ENCODE assay signal across 21 mouse cellular contexts in genomic region chr8:48001395-48001794, GRCm38 (mm10). TPM values are rescaled to one million over a fixed set of nuclear protein-coding genes. Genes with fewer than 3 reads are reported as not detected.
DNase-seq lines count a peak whose midpoint lies in the region; ATAC-seq and TF ChIP-seq lines count a peak whose summit lies in the region.
"Had no signal": no experiment of that assay in that cellular context is flagged by ENCODE, and none has a peak within 500 bp of the region (broad histone marks: within the 10 kb centered on the region; RNA-seq: fewer than 3 reads in every experiment).

No protein-coding gene starts in this region.

- no peak overlapping the region for H3K27ac ChIP-seq in kidney, adult 2 months (ENCODE audit: insufficient read depth, low read depth, low read length)
- no peak overlapping the region for H3K27ac ChIP-seq in kidney, embryonic 14.5 days (ENCODE audit: low read depth, low read length)

- H3K27me3 ChIP-seq in kidney, adult 2 months (replicated peaks; ENCODE audit: control insufficient read depth, insufficient read depth, low read length): no peaks in the 10 kb centered on the region
- no peaks in the 10 kb centered on the region for H3K27me3 ChIP-seq in kidney, embryonic 14.5 days (ENCODE audit: control insufficient read depth, insufficient read depth, low read length)
- H3K27me3 ChIP-seq: CH12.LX, Patski had no signal

- TF ChIP-seq POLR2A in kidney, adult 2 months (IDR thresholded peaks at IDR 0.05; ENCODE audit: low read depth, low read length): no peak

- H3K9ac ChIP-seq in kidney, embryonic 14.5 days (ENCODE audit: low read depth, low read length): no peak overlapping the region

- no peak for TF ChIP-seq CTCF in kidney, adult 2 months (conservative IDR thresholded peaks at IDR 0.05; ENCODE audit: insufficient read depth, insufficient read length, low read depth, low read length)

- H3K4me2 ChIP-seq in kidney, embryonic 14.5 days (replicated peaks; ENCODE audit: low read depth, low read length): no peak overlapping the region

- no peaks in the 10 kb centered on the region for H3K9me3 ChIP-seq in kidney, embryonic 14.5 days (ENCODE audit: control insufficient read depth, low read length)
- H3K9me3 ChIP-seq: G1E had no signal

- 85% methylated on average over 6 of the region's 6 CpGs for WGBS in kidney, adult 2 months
- 96% methylated on average over 6 of the region's 6 CpGs for WGBS in kidney, embryonic 14.5 days

- peak; percentile 63 for DNase-seq in kidney, adult 2 months
- DNase-seq in kidney, postnatal 10 days: no peak
- peak; percentile 56 for DNase-seq in kidney, adult 9 months
- peak; percentile 29 to 36 for DNase-seq in kidney, postnatal 36 days
- no peak for DNase-seq in kidney, adult 8-10 months
- DNase-seq: adrenal gland, adult 2 months; adrenal gland, adult 8-10 months; adrenal gland, postnatal 10 days; adrenal gland, postnatal 14 days; adrenal gland, postnatal 25 days; adrenal gland, postnatal 36 days; B cell, adult 2 months; cerebellum, adult 11 months; cerebellum, adult 11-12 months; cerebellum, adult 18-20 months had no signal

- no peaks in the 10 kb centered on the region for H3K36me3 ChIP-seq in kidney, adult 2 months (ENCODE audit: control insufficient read depth, insufficient read depth, low read length)
- no peaks in the 10 kb centered on the region for H3K36me3 ChIP-seq in kidney, embryonic 14.5 days (ENCODE audit: control insufficient read depth, insufficient read depth, low read length)
- H3K36me3 ChIP-seq: G1E had no signal

- H3K4me3 ChIP-seq in kidney, adult 2 months (ENCODE audit: insufficient read depth, low read depth, low read length): no peak overlapping the region
- no peak overlapping the region for H3K4me3 ChIP-seq in kidney, embryonic 14.5 days (ENCODE audit: low read length)

- no peaks in the 10 kb centered on the region for H3K4me1 ChIP-seq in kidney, adult 2 months (ENCODE audit: control insufficient read depth, insufficient read depth, low read length)
- no peaks in the 10 kb centered on the region for H3K4me1 ChIP-seq in kidney, embryonic 14.5 days (ENCODE audit: control insufficient read depth, insufficient read depth, low read length)

- no peak for ATAC-seq in kidney, embryonic 14.5 days (ENCODE audit: low FRiP score, low TSS enrichment)
- ATAC-seq: activated CD4-positive, CD25-positive, alpha-beta regulatory T cell, adult 4 months; CD4-positive, CD25-positive, alpha-beta regulatory T cell, adult 4 months; Patski had no signal

RNA-seq across cellular contexts. Expression of gene Wwc2, which starts 10.7 kb away (rescaled TPM):
- polyA plus RNA-seq in kidney, adult 2 months (2012; rRNA removed): 20.4 and 22.1 TPM in 2 replicates
- 14.5 and 18.5 TPM in 2 replicates for polyA plus RNA-seq in kidney, embryonic 14.5 days (2014; fragmentation: Nextera tagmentation; extraction: Ambion mirVana)

Comparison
In these comparisons a context has a peak if more than half of its experiments do, and no peak if none do; other contexts are left out.
1. DNase-seq: peak in kidney, adult 2 months (single experiment), kidney, adult 9 months (single experiment) and kidney, postnatal 36 days (2 of 2); none in kidney, postnatal 10 days (single experiment) and kidney, adult 8-10 months (0 of 2).